Comparison of ENCODE assay signal across 9 mouse cellular contexts in genomic region chr9:30940328-30940727, GRCm38 (mm10). TPM values are rescaled to one million over a fixed set of nuclear protein-coding genes. Genes with fewer than 3 reads are reported as not detected.
DNase-seq lines count a peak whose midpoint lies in the region; ATAC-seq and TF ChIP-seq lines count a peak whose summit lies in the region.
"Had no signal": no experiment of that assay in that cellular context is flagged by ENCODE, and none has a peak within 500 bp of the region (broad histone marks: within the 10 kb centered on the region; RNA-seq: fewer than 3 reads in every experiment).

No protein-coding gene starts in this region.

- intact Hi-C loops in gastrocnemius, adult 2 months (cut with DNase I): loop anchor here (1.0 to 2.0 kb wide), 2 partner anchors 460 to 502 kb away; no protein-coding TSS in a partner anchor

- no peak overlapping the region for H3K27ac ChIP-seq in gastrocnemius, adult 2 months
- no peak overlapping the region for H3K27ac ChIP-seq in kidney, adult 2 months (ENCODE audit: insufficient read depth, low read depth, low read length)
- no peak overlapping the region for H3K27ac ChIP-seq in limb, embryonic 10.5 days
- H3K27ac ChIP-seq: embryonic facial prominence, embryonic 13.5 days had no signal

- no peaks in the 10 kb centered on the region for H3K27me3 ChIP-seq in kidney, adult 2 months (replicated peaks; ENCODE audit: control insufficient read depth, insufficient read depth, low read length)
- H3K27me3 ChIP-seq in limb, embryonic 10.5 days (ENCODE audit: low read depth, poor library complexity, severe bottlenecking): peaks cover 57% of the 10 kb centered on the region

- H3K4me3 ChIP-seq in gastrocnemius, adult 2 months: no peak overlapping the region
- H3K4me3 ChIP-seq in kidney, adult 2 months (ENCODE audit: insufficient read depth, low read depth, low read length): no peak overlapping the region
- H3K4me3 ChIP-seq in limb, embryonic 10.5 days: no peak overlapping the region
- H3K4me3 ChIP-seq: embryonic facial prominence, embryonic 13.5 days had no signal

- no peak for TF ChIP-seq POLR2A in kidney, adult 2 months (IDR thresholded peaks at IDR 0.05; ENCODE audit: low read depth, low read length)

- H3K36me3 ChIP-seq in kidney, adult 2 months (ENCODE audit: control insufficient read depth, insufficient read depth, low read length): no peaks in the 10 kb centered on the region
- H3K36me3 ChIP-seq in limb, embryonic 10.5 days: no peaks in the 10 kb centered on the region
- H3K36me3 ChIP-seq: embryonic facial prominence, embryonic 13.5 days had no signal

- peaks cover 4% of the 10 kb centered on the region; the same call in 1 of the 2 replicates for H3K4me1 ChIP-seq in kidney, adult 2 months (ENCODE audit: control insufficient read depth, insufficient read depth, low read length)
- H3K4me1 ChIP-seq in limb, embryonic 10.5 days: peaks cover 19% of the 10 kb centered on the region

- no peaks in the 10 kb centered on the region for H3K9me3 ChIP-seq in limb, embryonic 10.5 days (replicated peaks)
- H3K9me3 ChIP-seq: embryonic facial prominence, embryonic 13.5 days had no signal

- DNase-seq in 3T3-L1 (ENCODE audit: low read depth, low spot score) (peak; percentile 89), WW6 (ENCODE audit: low read depth, low spot score) (peak; percentile 77)
- DNase-seq in cerebellum, postnatal 36 days: peak; percentile 87 to 94
- DNase-seq in gastrocnemius, adult 2 months: peak; percentile 88
- peak; percentile 89 for DNase-seq in kidney, adult 2 months
- DNase-seq in limb, embryonic 10.5 days (ENCODE audit: low spot score): peak; percentile 90
- peak; percentile 59 for DNase-seq in thymus, postnatal 0 days (ENCODE audit: low spot score)

- peak; percentile 96 for TF ChIP-seq CTCF in gastrocnemius, adult 2 months (IDR thresholded peaks at IDR 0.05)
- peak; percentile 99 for TF ChIP-seq CTCF in kidney, adult 2 months (conservative IDR thresholded peaks at IDR 0.05; ENCODE audit: insufficient read depth, insufficient read length, low read depth, low read length)

- 0 out of 2 replicates have a peak, but pooled peaks have one; percentile 36 for ATAC-seq in neutrophil, adult 5-6 weeks (ENCODE audit: extremely low read depth, insufficient number of reproducible peaks, low FRiP score, poor library complexity, severe bottlenecking)

- 4% methylated on average over 6 of the region's 6 CpGs for WGBS in kidney, adult 2 months
- 9% methylated on average over 6 of the region's 6 CpGs for WGBS in limb, embryonic 10.5 days

RNA-seq across cellular contexts. Expression of gene Adamts8, which starts 2.0 kb away (rescaled TPM):
- 10 to 100 TPM in 1 of 2 experiments, 1 to 10 TPM in 1; 1.5 to 14.6 TPM for total RNA-seq in gastrocnemius, adult 2 months (2021)
- polyA plus RNA-seq in kidney, adult 2 months (2012; rRNA removed): 0.83 and 1.7 TPM in 2 replicates
- polyA plus RNA-seq in limb, embryonic 10.5 days (2016; fragmentation: Nextera tagmentation; extraction: Ambion mirVana): 0.06 and 0.29 TPM in 2 replicates
- not detected in 2 replicates for total RNA-seq in neutrophil, adult 5-6 weeks (2017)
- 0.57 and 0.70 TPM in 2 replicates for polyA plus RNA-seq in thymus, postnatal 0 days (2015; fragmentation: Nextera tagmentation; extraction: Ambion mirVana)

RNA-seq across cellular contexts. Expression of gene Adamts15, which starts 18.1 kb away (rescaled TPM):
- 1 to 10 TPM; 1.3 to 3.0 TPM for total RNA-seq in gastrocnemius, adult 2 months (2021)
- 6.2 and 7.3 TPM in 2 replicates for polyA plus RNA-seq in kidney, adult 2 months (2012; rRNA removed)
- 4.0 and 8.5 TPM in 2 replicates for polyA plus RNA-seq in limb, embryonic 10.5 days (2016; fragmentation: Nextera tagmentation; extraction: Ambion mirVana)
- 0.12 TPM in 1 of 2 replicates, not detected in the other for total RNA-seq in neutrophil, adult 5-6 weeks (2017)
- 0.34 and 0.51 TPM in 2 replicates for polyA plus RNA-seq in thymus, postnatal 0 days (2015; fragmentation: Nextera tagmentation; extraction: Ambion mirVana)
